Mouse (Mus musculus) kidney, postnatal 25 days (tissue): ENCODE data around the gene Npnt.
A peak's percentile ranks its signal among the peaks of the same experiment; 100 is the strongest.

ENCODE experiments used
- DNase-seq, 2 experiments: peaks; one replicate each; pipeline ENCODE4 v3.0.0; 2021; ENCODE audit warnings: mixed read lengths in 2 of 2

Npnt gene

DNA sequence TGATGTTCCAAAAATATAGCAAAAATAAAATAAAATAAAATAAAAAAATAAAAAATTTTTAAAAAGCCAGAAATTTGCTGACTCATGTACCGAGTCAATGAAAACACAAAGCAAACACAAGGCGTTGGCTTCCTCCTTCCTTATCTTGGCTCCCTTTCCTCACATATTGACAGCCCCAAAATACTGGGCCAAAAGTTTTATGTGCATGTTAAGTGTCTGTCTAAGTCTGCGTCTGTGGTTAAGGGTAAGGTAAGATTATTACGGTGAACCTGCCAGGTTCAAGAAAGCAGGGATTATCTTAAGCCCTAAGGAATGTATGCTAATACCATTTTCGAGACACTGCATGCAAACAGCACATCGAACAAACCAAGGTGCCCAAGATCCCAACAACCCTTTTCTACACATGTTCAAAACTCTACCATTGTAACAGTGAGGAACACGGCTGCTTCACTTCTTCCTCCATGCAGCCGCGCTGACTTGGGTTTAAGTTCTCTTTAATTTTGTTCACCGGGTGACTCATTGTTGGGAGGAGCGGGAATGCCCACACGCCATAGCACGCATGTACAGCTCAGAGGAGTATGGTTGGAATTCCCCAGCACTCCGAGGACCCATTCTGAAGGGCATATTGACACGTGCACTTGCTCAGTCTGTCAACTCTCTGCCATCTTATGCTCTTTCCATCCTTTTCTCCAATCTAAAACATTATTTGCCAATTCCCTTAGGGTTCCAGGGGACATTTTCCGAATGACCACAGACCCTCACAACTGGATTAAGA is 62.8 kb downstream of the Npnt start:
- no peak for DNase-seq

DNA sequence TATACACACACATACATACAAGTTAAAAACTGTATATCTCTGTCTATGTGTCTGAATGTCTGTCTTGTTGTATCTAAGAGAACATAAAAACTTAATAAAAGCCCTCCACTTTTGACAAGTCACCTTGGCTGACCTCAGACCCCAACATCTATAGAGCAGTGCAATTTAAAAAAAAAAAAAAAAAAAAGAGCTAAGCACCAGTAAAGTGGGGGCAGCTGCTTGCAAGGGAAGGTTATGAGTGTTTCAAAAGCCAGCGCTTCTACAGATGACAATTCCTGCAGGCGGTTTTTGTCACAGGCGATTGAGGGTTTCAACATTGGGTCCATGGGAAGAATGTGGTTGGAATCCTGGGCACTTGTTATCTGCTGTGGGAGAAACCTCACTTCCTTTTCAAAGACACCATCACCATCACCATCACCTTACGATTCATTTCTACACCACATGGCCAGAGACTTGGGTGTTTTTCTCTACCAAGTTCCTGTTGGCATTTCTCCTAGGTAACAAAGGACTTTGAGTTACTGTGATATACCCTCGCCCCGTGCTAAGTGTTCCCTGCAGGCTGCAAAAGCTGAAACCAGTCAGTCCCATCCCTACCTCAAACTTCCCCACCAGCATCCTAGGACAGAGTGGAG is 63.6 kb downstream of the Npnt start:
- DNase-seq, result no peak

DNA sequence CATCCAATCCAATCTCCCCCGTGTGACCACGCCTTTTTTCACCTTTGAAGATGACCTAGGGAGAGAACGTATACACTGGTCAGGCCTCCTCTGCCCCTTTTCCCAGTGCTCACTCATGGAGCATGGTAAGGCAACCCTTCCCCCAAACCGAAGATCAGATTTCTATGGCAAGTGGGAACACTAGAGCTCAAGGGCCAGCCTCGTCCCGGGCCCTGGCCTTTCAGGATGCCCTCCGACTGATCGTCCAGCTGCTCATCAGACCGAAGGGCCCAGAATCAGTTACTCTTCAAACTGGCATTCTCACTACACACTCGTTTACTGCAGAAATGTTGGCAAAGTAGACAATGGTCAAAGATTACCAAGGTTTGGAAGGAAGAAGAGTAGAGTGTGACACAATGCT is 65.6 kb downstream of the Npnt start:
- peak; percentile 56 to 79 for DNase-seq

DNA sequence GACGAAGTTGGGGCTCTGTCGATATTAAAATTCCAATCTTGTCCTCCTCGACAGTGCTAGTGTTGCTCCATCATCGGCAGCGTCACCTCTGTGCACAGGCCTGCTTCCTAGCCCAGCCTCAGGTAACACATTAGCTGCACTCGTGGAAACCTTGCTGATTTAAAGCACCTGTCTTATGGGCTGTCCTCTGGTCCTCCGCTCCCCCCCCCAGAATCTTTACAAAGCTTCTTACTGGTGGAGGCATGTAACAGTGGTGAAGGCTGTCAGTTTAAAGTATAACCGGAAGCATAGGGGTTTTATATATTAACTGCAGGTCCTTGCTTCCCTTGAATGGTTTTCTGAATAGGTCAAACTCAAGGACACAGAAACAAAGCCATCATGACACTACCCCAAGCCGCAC is 66.8 kb downstream of the Npnt start:
- DNase-seq, result peak; percentile 48 to 74

DNA sequence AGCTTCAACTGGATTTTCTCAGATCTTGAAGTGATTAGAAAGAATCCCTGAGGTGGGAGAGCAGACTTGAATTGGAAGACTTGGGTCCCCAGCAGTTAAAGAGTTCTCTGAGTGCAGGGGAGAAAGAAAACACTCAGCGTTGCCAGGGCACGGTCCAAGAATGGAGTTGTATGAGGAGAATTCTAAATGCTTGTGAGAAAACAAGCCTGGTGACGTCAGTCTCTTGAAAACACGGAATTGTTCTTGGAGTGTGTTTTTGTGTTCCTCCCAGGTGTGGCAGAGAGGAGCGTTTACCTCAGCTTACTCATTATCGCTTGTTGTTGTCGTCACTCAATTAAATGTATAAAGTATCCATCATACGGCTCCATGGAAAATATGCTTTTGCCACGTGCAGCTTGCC is 69.3 kb downstream of the Npnt start:
- no peak for DNase-seq

DNA sequence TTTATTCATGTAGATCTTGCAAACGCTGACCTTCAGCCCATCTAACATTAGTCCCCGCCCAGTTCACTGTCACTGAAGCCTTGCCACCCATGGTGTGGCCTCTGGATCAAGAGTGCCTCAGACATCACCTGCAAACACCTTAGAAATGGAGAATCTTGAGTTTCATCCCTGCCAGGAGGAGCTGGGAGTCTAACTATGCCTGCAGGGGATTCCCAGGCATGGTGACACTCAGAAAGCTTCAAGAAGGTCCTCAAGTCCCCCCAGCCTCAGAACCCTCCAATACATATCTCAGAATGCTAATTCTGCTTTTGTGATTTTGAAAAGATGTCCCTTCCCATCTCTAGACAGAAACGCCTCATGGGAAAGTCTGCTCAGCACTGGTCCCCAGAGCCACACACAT is 69.7 kb downstream of the Npnt start:
- no peak for DNase-seq

DNA sequence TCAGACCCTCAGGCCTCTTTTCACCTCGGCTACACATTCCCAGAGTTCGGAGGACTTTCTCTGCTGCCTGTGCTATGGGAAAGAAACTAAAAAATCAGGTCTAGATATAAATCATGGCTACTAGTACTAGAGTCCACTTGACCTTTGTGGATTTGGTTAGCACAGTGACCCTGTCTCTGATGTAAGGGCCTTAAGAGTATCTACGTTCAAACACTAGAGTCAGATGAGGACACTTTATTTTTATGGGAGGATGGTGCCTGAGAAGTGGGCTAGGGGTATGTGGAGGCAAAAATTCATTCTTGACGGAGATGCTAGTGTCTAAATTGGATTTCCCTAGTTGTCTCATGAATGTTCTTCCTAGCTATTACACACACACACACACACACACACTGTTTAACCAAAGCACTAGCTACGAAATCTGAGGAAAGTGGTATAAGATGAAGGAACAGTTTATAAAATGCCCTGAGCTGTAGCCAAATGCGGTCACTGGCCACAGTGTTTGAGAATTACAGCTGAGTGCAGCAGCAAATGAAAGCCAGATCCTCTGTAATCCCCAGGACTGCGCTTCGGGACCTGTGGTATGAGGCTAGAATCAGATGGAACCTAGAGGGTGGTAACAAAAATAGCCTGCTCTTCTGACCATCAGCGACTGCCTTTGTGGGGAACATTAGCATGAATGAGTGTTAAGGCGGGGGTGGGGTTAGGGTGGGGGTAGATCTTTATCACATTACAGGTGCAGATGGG is 73.0 kb downstream of the Npnt start:
- DNase-seq, result no peak

DNA sequence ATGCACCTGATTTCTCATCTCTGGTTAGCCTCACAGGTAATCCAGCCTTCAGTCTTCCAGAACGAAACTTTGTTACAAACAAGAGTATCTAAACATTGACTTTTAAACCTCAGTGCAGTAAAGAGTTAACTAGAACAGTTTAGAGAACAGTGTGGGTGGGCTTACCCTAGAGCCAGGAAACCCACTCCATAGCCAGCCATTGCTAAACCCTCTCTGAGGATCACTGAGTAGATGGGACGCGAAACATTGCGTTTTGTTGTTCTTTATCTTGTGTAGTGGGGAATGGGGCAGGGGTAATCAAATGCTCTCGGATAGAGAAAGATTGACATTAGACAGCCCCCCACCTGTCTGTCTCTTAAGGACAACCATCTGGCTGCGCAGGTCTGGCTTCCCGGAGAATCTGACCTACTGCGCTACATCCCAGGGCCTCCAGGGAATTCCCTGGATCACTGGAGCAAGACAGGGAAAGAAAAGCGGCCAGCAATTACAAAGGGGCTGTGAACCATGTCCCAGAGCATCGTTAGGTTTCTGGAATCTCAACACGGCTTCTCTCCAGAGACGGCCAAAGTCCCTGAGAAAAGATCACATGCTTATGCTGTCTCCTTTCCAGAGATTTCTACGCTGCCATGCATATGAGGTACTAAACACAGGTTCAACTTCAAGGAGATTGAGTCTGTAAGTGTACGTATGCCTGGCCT is 73.9 kb downstream of the Npnt start:
- peak; percentile 72 to 87 for DNase-seq

DNA sequence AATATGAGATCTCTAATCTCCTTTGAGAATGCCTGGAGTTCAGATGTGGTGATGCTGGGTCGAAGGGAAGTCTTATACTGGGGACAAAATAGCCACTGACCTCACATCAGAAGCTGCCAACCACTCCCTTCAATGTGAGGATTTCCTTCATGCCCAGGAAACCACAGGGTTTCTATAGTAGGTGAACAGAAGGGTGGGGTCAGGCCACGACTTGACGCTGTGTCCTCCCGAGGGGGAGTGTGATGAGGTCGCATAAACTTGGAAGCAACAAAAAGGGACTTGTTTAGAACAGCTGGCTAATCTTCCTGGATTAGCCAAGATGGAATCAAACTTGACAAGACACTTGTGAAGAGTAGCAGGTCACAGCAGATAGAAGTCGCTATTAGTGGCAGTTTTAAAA is 76.8 kb downstream of the Npnt start:
- no peak for DNase-seq

DNA sequence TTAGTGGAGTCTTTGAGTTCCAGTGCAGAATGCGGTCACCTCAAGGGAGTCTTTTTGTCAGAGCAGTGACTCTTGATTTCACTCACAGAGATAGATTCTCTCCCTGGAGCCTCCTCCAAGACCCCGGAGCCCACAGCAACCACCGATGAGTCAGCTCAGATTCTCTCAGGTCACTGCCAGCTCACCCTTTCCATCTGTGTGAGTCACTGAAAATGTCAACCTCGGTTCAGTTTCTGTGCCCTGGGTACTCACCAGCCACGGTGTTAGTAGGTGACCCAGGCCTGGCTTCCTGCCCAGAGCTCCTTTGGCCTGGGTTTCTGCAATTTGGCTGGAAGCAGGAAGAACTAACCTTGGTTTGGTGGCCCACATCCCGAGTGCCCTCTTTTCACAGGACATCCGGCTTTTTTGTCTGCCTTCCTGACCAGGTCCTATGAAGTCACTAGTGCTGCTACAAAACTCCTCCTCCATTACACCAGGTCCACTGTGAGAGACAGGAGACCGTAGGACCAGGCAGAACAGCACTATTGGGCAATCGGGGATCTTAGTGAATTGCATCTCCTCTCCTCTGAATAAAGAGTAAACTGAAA is 78.7 kb downstream of the Npnt start:
- peak; percentile 89 to 91 for DNase-seq

DNA sequence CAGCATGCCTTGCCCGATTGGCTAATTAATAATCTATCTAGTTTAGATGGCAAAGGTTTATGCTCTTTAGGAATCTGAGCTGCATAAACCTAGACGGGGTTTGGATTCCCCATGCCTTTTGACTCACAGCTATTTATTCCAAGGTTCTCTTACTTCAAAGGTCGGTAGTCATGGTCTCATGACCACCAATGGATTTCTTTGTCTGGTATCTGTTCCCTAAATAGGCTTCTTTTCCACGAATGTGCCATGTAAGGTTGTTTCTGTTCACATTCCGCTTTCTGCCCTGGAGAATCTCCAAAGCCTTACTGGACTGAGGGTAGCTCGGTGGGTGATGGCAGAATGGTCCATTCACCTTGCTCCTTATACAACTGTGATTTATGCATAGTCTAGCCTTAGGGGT is 80.0 kb downstream of the Npnt start:
- DNase-seq, result peak in 1 of 2 experiments; percentile 37

DNA sequence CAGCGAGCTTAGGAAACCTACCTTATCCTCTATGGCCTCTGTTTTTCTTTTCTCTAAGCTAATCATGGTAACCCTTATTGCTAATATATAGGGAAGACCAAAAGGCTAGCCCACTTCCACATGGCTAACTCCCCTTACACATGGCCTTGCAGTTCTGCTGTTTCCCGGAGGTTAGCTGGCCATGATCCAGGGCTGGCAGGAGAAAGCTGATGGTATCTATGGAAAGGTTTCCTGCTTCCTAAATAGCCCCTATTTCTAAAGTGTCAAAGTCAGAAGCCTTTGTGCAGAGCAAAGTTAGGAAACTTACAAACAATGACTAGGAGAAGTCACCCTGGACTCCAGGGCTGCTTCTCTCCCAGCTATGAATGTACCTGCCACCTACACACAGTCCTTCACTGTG is 81.3 kb downstream of the Npnt start:
- DNase-seq, result peak; percentile 65 to 74

DNA sequence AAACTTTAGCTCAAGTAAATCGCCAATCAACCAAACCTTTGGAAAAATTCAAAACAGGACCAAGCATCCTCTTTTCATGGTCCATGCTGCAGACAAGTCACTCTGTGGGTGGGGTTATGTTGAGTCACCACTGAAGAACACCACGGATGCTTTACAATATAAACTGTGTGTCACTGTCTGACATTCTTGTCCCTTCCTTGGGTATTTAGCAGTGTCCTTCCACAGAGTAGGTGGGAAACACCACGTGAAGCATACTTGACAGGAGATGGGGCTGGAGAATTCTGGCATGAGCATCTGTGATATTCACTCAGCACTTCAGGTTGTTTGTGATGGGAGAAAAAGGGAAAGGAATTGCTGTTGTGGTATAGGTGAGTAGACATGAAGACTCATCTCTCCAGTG is 83.1 kb downstream of the Npnt start:
- DNase-seq, result no peak

DNA sequence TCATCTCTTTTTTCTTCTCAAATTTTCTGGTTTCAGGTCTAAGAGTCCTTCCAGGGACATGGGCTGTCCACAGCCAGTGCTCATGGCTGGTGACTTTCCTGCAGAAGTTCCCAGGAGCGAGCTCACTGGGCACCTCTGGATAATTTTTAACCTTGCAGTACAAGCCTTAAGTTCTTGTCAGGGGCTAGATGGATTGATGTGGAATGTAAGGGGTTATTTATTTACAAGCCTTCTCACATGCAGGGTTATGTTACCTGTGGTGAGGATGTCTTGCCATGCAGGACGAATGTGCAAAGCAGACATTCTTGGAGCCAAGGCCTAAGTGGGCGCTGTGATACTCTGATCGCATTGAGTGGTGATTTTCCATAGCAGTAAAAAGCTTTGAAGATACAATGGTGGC is 84.5 kb downstream of the Npnt start:
- peak; percentile 37 to 70 for DNase-seq

DNA sequence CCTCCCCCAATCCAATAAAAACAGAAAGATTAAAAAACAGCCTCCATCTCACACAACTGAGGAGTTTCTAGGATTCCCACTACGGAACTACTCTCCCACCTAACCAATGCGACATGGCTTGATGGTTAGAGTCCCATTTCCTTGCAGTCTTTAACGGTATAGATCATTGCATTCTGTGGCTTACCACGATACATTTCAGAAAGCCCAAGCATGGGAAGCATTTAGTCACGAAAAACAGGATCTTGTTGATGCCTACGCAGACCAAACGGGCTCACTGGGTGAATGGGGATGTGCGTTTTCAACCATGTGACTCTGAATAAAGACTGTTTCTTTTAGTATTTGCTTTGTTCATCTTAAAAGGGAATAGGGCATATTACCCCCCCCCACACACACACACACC is 85.1 kb downstream of the Npnt start:
- no peak for DNase-seq

DNA sequence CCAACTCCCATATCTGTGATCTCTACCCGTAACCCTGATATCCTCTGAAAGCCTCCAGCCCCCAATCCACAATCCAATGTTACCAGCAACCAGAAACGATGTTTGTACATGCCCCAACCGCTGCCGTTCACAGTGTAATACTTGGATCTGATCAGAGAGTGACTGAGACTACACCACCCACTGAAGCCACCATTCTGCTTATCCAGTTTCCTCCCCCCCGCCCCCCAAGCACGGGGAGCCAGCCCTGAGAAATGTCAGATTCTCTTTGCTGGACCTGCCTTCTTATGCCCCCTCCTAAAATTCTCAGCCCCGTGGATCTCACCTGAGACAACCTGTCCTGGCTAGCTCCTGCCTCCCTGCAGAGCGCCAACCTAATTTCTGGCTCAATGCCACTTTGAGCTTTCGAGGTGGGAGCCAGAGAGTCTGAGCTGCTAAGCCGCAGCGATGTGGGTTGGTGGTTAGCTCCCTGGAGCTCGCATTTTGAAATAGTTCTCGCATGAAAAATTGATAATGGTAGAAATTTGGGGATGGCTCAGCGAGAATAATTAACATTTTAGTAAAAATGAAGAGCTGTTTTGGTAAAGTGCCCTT is 85.7 kb downstream of the Npnt start:
- DNase-seq, result peak; percentile 50 to 59

DNA sequence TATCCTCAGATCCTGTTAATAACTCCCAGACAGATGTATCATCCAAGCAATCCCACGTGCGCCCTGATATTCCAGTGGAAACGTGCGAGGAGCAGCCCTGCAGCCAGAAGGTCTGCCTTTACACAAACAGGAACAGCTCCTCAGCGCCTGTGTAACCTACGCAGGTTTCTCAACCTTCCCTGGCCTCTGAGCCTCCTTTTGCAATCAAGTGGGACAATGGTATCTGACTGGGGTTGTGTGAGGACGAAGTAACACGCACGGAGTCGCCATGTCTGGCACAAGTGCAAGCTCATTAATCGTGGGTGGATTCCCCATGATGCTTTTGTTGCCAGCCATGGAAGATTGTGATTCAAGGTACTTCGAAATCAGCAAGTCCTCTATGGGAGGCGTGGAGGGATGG is 86.2 kb downstream of the Npnt start:
- no peak for DNase-seq

DNA sequence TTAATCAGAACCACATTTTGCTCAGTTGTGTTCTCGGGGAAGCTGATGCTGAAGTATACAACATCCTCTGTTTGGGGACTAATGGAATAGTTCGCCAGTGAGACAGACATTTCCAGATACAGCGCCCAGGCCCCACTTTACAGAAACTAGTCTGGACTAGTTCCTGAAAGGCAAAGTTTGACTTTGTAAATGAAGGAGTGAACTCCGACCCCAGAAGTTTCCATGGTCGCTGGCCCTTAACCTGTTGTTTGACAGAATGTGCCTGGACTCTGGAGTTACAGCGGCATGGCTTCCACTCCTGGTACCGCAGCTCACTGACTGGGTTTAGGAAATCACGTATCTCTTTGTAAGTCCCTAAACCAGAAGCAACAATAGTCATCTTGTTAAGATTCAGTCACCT is 89.3 kb downstream of the Npnt start:
- peak; percentile 52 to 75 for DNase-seq

DNA sequence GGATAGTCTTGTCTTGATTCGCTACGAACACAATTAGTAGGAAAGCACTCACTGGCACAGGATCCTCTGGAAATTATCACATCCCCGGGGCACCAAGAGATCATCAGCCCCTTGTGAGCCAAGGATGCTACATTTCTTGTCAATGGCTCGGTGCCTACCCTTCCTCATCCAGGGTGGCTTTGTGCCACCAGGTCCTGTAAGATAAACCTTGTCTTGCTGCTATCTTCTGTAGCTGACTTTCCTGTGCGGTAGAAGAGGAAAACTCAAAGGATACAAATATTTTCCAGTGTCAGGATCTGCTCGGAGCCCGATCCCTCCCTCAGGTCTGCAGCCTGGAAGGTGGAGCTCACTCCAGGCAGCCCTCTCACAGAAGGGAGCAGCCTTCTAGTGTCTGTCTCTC is 90.5 kb downstream of the Npnt start:
- DNase-seq, result no peak

DNA sequence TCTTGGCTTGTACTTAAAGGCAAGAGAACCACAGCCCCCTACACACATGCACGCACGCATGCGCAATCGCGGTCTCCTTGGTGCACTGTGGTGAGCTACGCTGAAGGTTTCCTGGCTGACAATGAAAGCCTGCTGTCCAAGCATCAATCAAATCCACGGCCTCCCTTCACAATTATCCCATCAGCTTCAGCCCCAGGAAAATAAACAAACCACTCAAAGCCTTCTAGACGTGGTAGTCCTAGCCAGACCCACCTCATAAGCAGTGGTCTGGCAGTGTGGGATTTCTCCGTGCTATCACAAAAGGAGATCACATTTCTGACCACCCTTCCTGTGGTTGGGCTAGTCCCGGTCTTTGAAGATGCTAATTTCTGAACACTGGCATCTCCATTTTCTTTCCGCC is 91.2 kb downstream of the Npnt start:
- no peak for DNase-seq

DNA sequence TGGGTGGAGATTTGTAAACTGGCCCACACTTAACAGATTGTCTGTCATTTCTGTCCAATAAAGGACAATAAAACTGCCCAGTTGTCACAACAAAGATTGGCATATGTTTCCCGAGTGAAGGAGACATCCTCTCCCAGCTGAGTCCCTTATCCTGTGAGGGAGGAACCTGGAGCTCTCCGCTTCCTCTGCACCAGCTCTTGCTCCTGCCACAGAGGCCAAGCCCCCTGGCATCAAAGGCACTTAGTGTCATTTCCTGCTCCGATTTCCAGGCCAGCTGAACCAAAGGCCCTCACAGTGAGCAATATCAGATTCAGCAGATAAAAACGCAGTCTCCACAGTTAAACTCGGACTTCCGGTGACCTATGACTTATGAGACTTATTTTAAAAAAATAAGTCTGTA is 93.4 kb downstream of the Npnt start:
- DNase-seq, result peak; percentile 26 to 54

DNA sequence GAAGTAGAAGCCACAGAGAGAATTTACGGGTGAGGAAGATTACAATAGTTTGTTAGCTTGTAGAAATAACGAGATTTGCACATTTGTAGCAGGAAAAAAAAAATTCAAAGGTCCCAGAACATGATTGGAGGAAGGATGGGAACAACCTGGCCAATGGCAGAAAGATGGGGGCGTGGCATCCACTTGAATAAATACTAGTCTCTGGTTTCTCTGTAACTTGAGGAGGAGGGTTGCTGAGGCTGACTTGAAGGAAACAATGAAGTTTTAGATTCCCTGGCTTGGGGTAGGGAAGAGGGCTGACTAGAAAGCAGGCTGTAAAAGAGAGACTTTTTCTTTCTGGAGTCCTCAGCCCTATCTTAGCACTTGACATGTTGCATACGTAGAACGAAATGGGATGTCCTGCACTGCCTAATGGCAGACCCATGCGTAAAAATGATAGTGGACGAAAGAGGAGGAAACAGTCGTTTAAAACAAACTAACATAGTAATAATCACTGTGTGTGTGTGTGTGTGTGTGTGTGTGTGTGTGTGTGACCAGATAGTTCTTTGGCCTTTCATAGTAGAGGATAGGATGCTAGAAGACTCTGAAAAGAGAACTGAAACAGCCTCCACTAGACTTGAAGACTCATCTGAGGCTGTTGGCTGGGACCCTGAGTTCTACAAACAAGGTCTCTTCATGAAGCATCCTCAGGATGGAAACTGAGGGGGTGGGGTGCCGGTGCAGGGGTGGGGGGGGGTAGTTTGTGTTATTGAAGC is 94.5 kb downstream of the Npnt start:
- DNase-seq, result no peak
